Mouse (Mus musculus) heart, postnatal 4 days (tissue): Measurements from ENCODE around the gene Dhx40. TPM values are rescaled to one million over a fixed set of nuclear protein-coding genes. Genes with fewer than 3 reads are reported as not detected.

Source experiments
- DNase-seq: peaks from one replicate; pipeline ENCODE4 v3.0.0; 2021
- total RNA-seq, 2 experiments: library from RNA; stranded (reverse); gene quantifications; 2 replicates each; pipeline ENCODE4 v1.2.3; 2021

Gene Dhx40
- 10 to 100 TPM; 17.6 to 19.2 TPM for total RNA-seq

DNA sequence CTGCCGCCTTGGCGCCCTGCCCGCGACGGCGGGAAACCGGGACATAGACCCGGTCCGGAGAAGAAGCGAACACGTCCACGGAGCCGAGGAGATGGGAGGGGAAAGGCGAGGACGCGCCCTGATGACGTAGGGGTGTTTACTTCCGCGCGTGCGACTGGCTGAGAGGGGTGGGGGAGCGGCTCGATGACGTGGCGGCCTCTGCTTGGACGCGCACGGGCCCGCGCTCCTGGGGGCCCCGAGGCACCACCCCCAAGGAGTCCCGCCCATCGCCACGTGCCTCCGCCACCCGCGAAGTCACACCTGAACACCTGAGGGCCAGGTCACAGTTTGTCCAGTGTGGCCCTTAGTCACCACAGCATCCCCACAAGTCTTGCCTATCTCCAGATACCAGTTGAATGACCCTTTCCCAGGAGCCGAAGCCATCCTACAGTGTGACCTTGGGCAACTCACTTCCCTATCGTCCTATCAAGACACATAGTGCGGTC lies at the start of gene Dhx40:
Dhx40 (minus strand) TSS at position 242 of the 485 bp plus-strand sequence.
- DNase-seq = peak; percentile 93

DNA sequence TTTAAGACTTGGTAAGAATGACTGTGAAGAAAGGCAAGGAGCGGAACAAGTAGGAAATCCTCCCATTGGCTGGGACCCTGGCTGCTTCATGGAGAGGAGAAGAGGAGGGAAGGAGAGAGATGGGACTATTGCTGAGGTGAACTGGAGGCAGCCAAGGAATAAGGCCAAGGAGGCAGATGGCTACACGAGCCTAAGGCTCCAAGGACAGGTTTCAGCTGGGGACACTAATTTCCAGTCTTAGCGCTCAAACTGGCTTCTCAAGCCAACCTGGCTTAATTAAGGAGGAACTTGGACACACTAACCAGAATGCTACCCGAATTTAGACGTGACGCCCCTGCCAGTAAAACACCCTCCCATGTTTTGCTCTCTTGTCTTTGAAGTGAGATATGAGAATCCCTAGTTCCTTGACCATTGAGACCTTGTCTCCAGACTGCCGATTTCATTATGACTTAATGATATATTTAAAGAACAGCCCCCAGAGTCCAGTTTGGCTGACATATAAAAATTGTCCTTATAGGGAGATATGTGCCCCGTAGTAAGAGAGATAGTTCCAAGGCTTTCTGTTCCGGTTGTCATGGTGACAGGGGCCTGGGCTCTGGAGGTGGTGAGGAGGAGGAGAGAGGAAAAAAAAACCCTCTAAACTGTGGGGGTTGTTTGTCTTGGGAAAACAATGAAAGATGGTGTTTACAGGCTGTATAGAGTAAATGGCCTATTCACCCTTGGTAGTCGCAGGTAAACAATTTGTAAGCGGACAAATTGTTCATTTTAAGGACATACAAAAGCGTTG lies 48.3 kb upstream of the Dhx40 start:
- DNase-seq = no peak

GRCm38 (mm10) chr11:86853081-86853480 lies 45.5 kb upstream of the Dhx40 start:
- DNase-seq = peak; percentile 7

- no peak for DNase-seq
Observed at GRCm38 (mm10) chr11:86852534-86853054, 45.0 kb upstream of the Dhx40 start.

GRCm38 (mm10) chr11:86851714-86852533 lies 44.4 kb upstream of the Dhx40 start:
- no peak for DNase-seq

DNA sequence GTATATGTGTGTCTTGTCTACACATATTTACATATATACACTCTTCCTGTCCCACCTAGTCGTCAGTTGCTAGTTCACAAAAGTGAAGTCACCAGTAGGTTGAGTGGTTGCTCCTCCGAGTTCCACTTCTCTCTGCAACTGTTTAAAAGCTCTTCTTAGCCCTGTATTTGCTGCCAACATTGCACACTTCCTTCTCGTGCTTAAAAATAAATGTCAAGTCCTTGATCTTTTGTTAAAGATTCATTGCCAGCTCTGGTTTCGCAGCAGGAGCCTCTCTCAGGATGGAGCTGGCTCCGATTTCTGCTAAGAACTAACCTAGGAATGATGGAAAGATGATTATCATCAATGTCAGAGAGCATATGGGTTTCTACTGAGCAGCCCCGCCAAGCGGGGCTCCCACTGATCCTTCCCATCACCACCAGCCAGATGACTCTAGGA lies 43.7 kb upstream of the Dhx40 start:
- no peak for DNase-seq

- no peak for DNase-seq
Observed at GRCm38 (mm10) chr11:86843831-86844230, 36.3 kb upstream of the Dhx40 start.

- DNase-seq = no peak
Observed at GRCm38 (mm10) chr11:86841261-86841660, 33.7 kb upstream of the Dhx40 start.

DNA sequence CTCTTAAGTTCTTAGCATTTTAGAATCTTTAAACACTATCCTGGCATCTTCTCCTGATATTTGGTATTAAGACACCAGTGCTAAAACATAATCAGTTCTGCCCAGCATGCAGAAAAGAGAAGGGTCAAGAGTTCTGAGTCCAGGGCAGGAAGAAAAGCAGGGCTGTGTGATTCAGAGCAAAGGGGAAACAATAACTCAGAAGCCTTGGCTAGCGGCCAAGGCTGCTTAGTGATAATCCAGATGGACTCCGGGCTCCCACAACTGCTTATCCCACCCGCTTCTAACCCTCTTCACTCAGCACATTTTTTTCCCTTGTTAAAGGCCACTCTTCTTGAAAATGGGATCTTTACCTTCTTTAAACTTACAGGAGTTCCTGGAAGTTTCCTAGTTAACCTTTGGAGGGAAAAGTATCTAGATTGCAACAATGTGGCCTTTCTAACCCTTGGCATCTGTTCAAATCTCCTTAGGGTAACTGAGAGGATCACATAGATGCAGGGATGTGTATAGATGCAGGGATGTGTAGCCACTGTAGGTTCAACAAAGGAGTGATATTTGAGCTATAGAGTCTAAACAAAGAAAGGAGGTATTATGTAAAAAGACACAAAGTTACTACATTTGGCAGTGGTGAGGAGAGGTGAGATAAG lies 33.1 kb upstream of the Dhx40 start:
- peak; percentile 78 for DNase-seq

- DNase-seq = no peak
Observed at GRCm38 (mm10) chr11:86839716-86840447, 32.3 kb upstream of the Dhx40 start.

- DNase-seq = no peak
Observed at GRCm38 (mm10) chr11:86838792-86839191, 31.2 kb upstream of the Dhx40 start.

- peak; percentile 86 for DNase-seq
Observed at GRCm38 (mm10) chr11:86836366-86836765, 28.8 kb upstream of the Dhx40 start.

DNA sequence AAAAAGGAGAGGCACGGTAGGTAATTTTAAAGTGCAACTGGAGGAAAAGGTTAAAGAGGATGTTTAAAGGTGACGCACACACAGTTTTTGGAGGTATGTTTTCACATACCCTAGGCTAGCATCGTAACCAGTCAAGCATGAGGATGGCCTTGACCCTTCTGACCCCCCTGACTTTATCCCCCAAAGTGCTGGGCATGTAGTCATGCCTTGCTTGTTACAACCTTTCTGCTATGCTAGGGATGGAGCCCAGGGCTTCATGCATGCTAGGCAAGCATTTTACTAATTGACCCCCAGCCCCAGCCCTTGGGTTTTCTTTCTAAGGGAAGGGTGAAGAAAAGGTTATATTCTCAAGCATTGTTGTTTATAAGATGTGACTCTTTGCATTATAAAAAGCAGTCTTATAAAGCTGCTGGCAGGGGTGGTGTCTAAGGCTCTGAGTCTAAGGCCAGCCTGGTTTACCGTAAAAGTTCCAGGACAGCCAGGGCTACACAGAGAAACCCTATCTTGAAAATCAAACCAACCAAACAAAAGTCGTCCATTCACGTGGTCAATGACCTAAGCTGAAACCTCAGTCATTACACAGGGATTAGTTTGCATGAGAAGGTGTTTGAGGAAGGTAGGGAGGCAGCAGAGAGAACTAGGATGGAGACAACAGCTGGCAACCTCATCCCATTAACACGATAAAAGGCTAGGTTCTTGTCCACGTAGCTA lies 27.2 kb upstream of the Dhx40 start:
- DNase-seq = no peak

GRCm38 (mm10) chr11:86834050-86834449 lies 26.5 kb upstream of the Dhx40 start:
- DNase-seq = no peak

DNA sequence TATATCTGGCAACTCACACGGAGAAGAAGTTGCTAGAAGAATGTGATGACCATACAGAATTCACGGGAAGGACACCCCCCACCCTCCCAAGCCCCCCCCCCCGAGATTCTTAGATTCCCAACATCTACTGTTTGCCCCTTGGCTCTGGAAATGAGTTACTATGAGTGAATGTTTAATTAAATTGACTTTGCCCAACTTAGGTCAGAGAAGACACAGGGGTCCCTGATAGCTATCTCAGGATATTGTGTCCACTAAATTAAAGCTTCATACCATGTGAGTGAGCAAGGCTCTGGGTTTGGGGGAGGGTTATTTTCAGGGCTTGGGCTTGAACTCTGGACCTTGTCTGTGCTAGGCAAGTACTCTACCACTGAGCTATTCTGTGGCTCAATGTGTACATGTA lies 25.6 kb upstream of the Dhx40 start:
- no peak for DNase-seq

DNA sequence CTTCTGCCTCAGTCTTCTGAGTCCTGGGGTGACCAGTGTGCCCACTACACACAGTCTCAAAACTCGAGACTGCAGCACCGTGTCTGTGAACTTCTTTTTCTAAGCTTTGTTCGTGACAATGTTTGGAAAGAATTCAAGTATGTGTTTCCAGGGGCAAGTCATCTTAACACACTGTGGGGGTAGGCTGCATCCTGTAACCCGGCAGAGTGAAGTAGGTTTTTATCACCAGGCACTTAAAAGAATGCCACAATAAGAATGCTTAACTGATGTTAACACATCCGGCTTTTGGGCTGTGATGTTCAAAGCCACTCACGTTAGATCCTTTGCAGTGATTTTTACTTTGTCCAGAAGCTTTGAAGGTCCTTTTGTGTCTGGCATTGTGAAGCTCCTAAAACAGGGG lies 20.9 kb upstream of the Dhx40 start:
- DNase-seq = no peak

- DNase-seq = no peak
Observed at GRCm38 (mm10) chr11:86827476-86828245, 20.1 kb upstream of the Dhx40 start.

DNA sequence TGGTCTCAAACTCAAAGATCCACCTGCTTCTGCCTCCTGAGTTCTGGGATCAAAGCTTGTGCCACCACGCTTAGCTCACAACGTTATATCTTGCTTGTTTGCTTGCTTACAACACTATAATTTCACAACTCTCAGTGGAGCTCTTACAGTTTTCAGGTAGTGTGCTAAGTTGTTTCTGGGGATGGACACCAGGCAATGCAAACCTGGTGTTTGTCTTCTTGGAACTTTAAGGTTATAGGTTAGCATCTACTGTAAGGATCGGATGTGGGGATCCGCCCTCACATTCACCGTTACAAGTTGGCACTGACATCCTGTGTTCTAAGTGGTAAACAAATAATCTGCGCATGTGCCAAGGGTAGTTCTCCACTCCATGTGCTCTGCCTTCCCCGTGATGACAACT lies 16.9 kb upstream of the Dhx40 start:
- DNase-seq = no peak

GRCm38 (mm10) chr11:86822531-86822930 lies 15.0 kb upstream of the Dhx40 start:
- DNase-seq = no peak

DNA sequence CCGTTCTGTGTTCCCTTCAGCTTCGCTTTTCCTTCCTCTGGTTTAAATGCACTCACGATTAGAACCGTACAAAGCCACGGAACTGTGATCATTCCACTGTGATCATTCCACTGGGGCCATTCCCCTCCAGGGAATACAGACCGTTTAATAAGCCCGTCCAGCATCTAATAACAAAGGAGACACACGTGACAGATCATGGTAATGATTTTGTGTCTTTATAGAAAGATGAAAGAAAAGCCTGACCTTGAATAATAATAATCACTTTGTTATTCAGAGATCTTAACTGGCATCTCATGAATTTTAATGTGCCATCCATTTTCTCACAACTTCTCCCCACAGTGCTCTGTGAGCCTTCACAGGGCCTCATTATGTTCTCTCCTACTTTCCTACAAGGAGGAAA lies 12.0 kb upstream of the Dhx40 start:
- no peak for DNase-seq

GRCm38 (mm10) chr11:86818928-86819327 lies 11.4 kb upstream of the Dhx40 start:
- no peak for DNase-seq
